Mouse (Mus musculus): ENCODE measurements around the gene Prr23a2.
"Not testable (repeated sequence)": the region's sequence is repeated elsewhere in the genome, so short reads cannot be mapped to it uniquely, and the experiment has no call there.

Gene Prr23a2

DNA sequence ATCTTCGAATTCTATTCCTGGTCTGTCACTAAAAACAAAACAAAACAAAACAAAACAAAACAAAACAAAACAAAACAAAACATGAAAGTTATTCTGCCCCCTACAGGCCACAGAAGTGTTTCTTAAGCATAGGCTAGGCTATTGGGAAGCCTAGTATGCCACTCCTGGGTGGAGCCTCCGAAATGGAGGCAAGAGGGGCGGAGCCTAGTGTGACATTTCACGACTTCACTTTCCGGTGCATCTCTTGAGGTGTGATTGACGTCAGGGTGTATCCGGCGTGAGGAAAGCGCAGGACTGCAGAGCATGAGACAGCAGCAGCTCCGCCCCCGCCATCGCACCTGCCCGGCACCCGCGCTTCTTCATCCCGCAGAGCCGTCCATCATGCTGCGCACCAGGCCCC lies at the start of gene Prr23a2:
Prr23a2 (plus strand) TSS at position 285 of the 400 bp plus-strand sequence.
- H3K36me3 ChIP-seq (ENCODE audit: control insufficient read depth, insufficient read depth, low read length, poor library complexity, severe bottlenecking) = no peaks in the 10 kb centered on the region
- DNase-seq (ENCODE audit: low read depth, low spot score) = no peak
- H3K27me3 ChIP-seq (ENCODE audit: control insufficient read depth, insufficient read depth, low read length, poor library complexity, severe bottlenecking) = no peaks in the 10 kb centered on the region

DNA sequence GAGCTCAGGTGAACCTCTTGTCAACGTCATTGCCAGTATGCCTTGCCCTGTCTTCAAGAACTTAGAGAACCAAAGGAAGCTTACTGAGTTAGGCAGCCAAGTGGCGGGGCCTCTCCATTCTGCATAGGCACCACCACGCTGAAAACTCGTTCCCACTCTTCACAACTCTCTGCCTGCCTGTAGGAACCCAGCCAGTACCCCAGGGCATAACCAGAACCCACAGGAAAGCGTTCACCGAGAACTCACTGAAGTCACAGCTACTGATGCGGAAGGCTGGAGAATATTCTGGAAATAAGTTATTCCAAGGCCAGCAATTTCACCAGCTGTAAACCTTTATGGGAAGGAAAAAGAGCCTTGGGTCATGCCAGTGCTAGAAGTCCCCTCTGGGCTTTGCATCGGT lies 48.7 kb upstream of the Prr23a2 start:
- H3K27me3 ChIP-seq (ENCODE audit: control insufficient read depth, insufficient read depth, low read length, poor library complexity, severe bottlenecking) = no peaks in the 10 kb centered on the region
- no peak for DNase-seq (ENCODE audit: low read depth, low spot score)
- no peaks in the 10 kb centered on the region for H3K36me3 ChIP-seq (ENCODE audit: control insufficient read depth, insufficient read depth, low read length, poor library complexity, severe bottlenecking)

DNA sequence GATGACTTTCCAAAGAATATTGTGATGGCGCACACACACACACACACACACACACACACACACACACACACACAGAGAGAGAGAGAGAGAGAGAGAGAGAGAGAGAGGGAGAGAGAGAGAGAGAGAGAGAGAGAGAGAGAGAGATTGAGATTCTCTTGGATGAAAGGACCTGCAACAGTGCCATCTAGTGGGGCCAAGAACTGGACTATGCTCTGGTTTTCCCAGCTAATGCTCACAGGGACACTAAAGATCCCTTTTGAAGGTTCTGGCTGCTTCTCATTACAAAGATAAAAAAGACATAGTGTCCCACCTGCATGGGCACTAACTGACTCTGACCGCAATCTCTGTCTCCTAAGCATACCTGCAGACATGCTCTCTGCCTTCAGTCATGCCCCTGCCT lies 46.8 kb upstream of the Prr23a2 start:
- DNase-seq (ENCODE audit: low read depth, low spot score); H3K36me3 ChIP-seq (ENCODE audit: control insufficient read depth, insufficient read depth, low read length, poor library complexity, severe bottlenecking); H3K27me3 ChIP-seq (ENCODE audit: control insufficient read depth, insufficient read depth, low read length, poor library complexity, severe bottlenecking): not testable (repeated sequence)

DNA sequence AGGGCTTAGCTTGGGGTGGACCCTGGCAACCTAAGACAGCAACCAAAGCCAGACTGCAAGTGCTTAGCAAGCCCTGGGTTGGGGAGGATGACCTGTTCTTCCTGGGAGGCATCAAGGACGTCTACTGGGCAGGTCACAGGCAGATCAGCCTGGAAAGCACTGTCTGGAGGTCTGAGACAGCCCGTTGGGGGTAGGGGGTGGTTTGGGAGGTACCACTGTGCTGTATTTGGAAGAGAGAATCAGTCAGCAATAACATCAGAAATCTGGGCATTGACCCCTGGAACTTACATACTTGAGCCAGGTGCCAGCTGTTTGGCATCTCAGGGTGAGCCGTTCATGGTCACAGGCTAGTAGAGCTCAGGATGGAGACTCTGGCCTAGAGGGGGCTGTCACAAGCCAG lies 40.2 kb upstream of the Prr23a2 start:
- Histone ChIP-seq H3K27me3 (ENCODE audit: control insufficient read depth, insufficient read depth, low read length, poor library complexity, severe bottlenecking) (no peaks in the 10 kb centered on the region), H3K36me3 (ENCODE audit: control insufficient read depth, insufficient read depth, low read length, poor library complexity, severe bottlenecking) (no peaks in the 10 kb centered on the region)
- no peak for DNase-seq (ENCODE audit: low read depth, low spot score)

DNA sequence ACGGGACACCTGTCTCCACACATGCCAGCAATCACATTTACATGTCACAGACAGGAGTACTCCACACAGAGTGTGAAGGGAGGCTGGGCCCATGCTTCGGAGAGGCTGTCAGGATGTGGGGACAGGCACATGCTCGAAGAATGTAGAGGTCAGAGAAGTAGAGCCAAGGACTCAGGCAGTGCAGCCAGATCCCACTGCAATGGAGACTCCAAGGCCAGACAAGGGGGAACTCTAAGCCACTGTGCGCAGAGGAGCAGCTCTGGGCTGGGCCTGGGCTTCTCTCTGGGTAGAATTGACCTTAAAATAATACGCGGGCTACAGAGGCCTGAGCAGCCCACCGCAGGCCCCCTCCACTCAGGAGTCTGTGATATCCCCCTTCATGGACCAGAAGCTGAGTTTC lies 38.7 kb upstream of the Prr23a2 start:
- H3K27me3 ChIP-seq (ENCODE audit: control insufficient read depth, insufficient read depth, low read length, poor library complexity, severe bottlenecking) = no peaks in the 10 kb centered on the region
- DNase-seq (ENCODE audit: low read depth, low spot score) = no peak
- no peaks in the 10 kb centered on the region for H3K36me3 ChIP-seq (ENCODE audit: control insufficient read depth, insufficient read depth, low read length, poor library complexity, severe bottlenecking)

DNA sequence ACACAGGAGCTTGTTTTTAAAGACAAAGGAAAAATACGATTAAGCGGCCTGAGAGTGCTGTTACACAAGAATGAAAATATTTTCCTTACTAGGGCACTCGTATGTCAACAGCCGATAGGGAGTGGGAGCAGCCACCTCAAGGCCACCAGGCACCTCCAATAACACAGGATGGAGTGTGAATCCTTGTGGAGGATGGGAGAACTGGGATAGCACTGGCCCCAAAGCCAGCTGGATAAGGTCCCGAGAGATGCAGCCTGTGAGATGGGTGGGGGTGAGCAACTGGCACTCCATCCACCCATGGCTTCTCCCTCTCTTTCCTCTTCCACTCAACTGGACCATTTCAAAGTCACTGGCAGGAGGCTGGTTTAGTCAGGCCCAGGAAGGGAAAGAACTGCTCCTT lies 37.3 kb upstream of the Prr23a2 start:
- DNase-seq (ENCODE audit: low read depth, low spot score) = no peak
- H3K27me3 ChIP-seq (ENCODE audit: control insufficient read depth, insufficient read depth, low read length, poor library complexity, severe bottlenecking) = no peaks in the 10 kb centered on the region
- H3K36me3 ChIP-seq (ENCODE audit: control insufficient read depth, insufficient read depth, low read length, poor library complexity, severe bottlenecking) = no peaks in the 10 kb centered on the region

DNA sequence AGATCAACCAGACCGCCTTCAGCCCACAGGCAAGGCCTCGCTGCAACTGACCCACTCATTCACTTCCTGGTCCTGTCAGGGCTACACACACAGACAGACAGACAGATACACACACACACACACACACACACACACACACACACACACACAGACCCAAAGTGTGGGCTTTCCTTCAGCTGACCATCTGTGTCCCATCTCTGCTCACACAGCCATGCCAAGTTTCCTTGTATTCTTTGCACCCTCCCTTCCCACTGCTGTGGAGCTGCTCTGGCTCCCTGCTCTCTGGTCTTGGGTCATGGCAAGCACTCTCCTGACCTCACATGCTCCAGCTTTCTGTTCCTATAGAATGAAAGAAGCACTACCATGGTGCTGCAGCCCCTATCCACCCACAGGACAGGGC lies 36.8 kb upstream of the Prr23a2 start:
- H3K27me3 ChIP-seq (ENCODE audit: control insufficient read depth, insufficient read depth, low read length, poor library complexity, severe bottlenecking) = no peaks in the 10 kb centered on the region
- no peaks in the 10 kb centered on the region for H3K36me3 ChIP-seq (ENCODE audit: control insufficient read depth, insufficient read depth, low read length, poor library complexity, severe bottlenecking)
- no peak for DNase-seq (ENCODE audit: low read depth, low spot score)

DNA sequence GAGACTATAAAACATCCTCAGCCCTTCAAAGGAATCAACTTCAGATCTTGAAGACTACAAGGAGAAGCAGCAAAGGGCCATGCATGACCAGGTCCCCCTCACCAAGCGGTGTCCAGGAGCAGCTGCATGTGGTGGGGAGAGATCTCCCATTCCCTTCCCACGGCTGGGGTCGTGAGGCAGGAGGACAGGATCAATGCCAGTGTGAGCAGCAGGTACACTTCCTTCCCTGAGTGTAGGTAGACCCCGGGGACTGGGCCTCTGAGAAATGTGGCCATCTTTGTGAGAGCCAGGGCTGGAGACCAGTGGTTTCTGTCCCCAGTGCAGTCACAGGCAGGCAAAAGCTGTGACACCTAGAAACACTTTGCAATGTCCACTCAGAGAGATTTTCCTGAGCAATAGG lies 35.8 kb upstream of the Prr23a2 start:
- H3K36me3 ChIP-seq (ENCODE audit: control insufficient read depth, insufficient read depth, low read length, poor library complexity, severe bottlenecking) = no peaks in the 10 kb centered on the region
- no peaks in the 10 kb centered on the region for H3K27me3 ChIP-seq (ENCODE audit: control insufficient read depth, insufficient read depth, low read length, poor library complexity, severe bottlenecking)
- no peak for DNase-seq (ENCODE audit: low read depth, low spot score)

DNA sequence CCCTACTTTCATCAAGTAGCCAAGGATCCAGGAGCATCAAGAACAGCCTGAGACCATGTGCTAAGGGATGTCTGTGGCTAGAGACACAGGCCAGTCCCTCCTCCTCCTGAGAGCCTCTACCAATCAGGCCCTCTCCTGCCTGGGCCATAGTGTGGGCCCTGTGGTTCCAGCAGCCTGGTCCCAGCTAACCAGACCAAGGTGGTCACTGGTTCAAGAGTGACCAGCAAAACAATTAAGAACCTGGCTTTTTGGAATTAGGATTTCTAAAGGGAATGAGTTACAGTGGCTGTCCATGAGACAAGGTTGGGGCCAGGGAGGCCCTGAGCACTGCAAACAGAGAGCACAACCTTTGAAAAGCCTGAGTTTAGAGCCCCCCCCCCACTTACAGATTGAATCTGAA lies 35.2 kb upstream of the Prr23a2 start:
- no peaks in the 10 kb centered on the region for H3K36me3 ChIP-seq (ENCODE audit: control insufficient read depth, insufficient read depth, low read length, poor library complexity, severe bottlenecking)
- no peaks in the 10 kb centered on the region for H3K27me3 ChIP-seq (ENCODE audit: control insufficient read depth, insufficient read depth, low read length, poor library complexity, severe bottlenecking)
- DNase-seq (ENCODE audit: low read depth, low spot score) = no peak

DNA sequence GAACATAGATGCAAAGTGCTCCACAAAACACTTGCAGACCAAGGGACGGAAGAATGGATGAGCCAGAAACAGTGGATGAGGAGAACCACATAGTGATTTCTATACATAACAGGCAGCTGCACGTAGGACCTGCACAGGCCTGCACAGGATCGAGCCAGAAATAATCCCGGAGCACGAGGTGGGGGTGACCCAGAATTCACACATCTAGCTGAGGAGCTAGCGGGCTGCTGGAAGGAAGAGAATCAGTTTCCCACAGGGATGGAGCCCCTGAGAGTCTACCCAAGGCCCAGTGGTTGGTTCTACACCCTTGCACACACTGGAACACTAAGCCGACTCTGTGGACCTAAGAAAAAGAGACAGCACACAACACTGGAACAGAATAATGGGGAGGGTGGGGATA lies 32.5 kb upstream of the Prr23a2 start:
- Histone ChIP-seq H3K27me3 (ENCODE audit: control insufficient read depth, insufficient read depth, low read length, poor library complexity, severe bottlenecking) (no peaks in the 10 kb centered on the region), H3K36me3 (ENCODE audit: control insufficient read depth, insufficient read depth, low read length, poor library complexity, severe bottlenecking) (no peaks in the 10 kb centered on the region)
- DNase-seq (ENCODE audit: low read depth, low spot score) = no peak

DNA sequence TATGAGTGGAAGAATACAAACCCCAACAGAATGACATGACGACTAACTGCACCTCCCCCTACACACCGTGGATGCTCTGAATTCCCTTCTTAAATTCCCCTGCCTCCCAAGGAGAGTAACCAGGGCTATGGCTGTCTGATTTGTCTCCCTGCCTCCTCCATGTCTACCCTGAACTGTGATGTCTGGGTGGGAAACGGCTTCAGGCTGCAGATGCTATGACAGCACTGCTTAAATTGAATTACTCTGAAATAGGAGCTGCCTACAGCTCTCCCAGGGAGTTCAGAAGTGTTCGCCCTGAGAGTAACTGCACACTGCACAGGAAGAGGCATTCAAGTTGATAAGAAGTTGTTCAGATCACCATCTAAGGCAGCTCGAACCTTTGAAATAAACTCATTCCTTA lies 26.8 kb upstream of the Prr23a2 start:
- DNase-seq (ENCODE audit: low read depth, low spot score) = no peak
- Histone ChIP-seq H3K36me3 (ENCODE audit: control insufficient read depth, insufficient read depth, low read length, poor library complexity, severe bottlenecking) (no peaks in the 10 kb centered on the region), H3K27me3 (ENCODE audit: control insufficient read depth, insufficient read depth, low read length, poor library complexity, severe bottlenecking) (no peaks in the 10 kb centered on the region)

DNA sequence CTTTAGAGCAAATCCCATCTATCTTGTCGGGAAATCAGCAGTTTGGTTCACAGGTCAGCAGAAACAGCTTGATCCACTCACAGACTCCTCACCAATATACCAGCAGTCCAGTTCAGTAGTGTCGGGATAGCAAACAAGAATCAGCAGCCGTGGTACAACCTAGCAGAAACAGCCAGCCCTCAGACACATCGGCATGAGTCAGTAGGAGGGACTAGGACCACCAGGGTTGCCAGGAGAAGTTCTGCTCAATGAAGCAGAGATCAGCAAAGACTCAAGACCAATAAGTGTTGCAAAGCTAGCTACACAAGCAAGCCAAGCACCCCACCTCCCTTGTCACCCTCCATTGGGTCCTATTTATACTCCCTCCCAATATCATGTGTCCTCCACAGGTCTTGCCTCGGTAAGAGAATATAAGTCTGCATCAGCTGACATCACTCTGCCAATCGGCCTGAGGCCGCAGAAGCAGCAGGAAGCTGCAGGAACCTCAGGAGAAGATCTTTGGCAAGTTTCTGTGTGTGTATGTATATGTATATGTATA lies 18.7 kb upstream of the Prr23a2 start:
- no peak for DNase-seq (ENCODE audit: low read depth, low spot score)
- Histone ChIP-seq H3K36me3 (ENCODE audit: control insufficient read depth, insufficient read depth, low read length, poor library complexity, severe bottlenecking) (no peaks in the 10 kb centered on the region), H3K27me3 (ENCODE audit: control insufficient read depth, insufficient read depth, low read length, poor library complexity, severe bottlenecking) (no peaks in the 10 kb centered on the region)

DNA sequence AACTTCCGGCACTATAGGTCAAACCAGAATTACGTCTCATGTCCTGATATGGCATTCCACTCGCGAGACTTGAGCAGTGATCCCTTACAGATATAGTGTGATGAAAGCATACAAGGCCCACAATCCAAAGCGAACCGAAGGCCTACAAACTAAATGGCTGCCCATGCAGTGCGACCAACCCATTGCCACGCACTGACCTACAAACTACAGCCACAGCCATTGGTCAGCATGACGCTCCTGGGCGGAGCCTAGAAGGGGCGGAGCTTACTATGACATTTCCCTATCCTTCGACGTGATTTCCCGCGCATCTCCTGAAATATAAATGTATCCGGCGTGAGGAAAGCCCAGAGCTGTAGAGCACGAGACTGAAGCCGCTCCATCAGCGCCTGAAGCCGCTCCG lies 14.2 kb upstream of the Prr23a2 start, which contains the start of gene Prr23a1:
Prr23a1 (plus strand) TSS at position 387 of the 400 bp plus-strand sequence.
- Histone ChIP-seq H3K27me3 (ENCODE audit: control insufficient read depth, insufficient read depth, low read length, poor library complexity, severe bottlenecking) (no peaks in the 10 kb centered on the region), H3K36me3 (ENCODE audit: control insufficient read depth, insufficient read depth, low read length, poor library complexity, severe bottlenecking) (no peaks in the 10 kb centered on the region)
- DNase-seq (ENCODE audit: low read depth, low spot score) = no peak

DNA sequence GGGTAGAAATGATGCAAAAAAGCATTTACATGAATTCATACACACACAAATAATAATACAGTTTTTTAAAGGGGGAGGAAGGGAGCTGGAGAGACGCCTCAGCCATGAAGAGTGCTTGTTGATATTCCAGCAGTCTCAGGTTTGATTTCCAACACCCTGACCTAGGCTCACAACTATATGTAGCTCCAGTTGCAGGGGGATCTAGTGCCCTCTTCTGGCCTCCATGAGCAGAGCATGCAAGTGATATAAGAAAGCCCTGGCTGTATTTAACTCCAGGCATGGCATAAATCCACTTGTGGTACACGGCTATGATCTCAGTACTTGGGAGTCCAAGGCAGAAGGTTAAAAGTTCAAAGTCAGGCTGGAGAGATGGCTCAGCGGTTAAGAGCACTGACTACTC lies 7.2 kb downstream of the Prr23a2 start:
- H3K27me3 ChIP-seq (ENCODE audit: control insufficient read depth, insufficient read depth, low read length, poor library complexity, severe bottlenecking) = no peaks in the 10 kb centered on the region
- DNase-seq (ENCODE audit: low read depth, low spot score) = no peak

DNA sequence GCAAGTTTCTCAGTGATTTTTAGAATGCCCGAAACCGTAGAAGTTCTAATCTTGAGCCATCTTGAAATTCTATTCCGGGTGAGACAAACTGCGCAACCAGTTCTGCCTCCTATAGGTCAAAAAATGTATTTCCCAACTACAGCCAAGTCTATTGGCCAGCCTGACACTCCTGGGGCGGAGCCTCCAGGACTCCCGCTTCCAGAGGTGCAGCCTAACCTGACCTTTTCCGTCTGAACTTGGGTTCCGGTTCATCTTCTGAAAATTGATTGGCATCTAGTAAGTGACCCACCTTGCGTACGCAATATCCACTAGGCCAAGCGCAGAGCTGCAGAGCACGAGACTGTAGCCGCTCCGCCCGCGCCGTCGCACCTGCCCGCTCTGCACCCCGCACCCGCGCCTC lies 8.3 kb downstream of the Prr23a2 start, which contains the start of gene Prr23a3:
Prr23a3 (plus strand) TSS at position 197 of the 400 bp plus-strand sequence.
- no peak for DNase-seq (ENCODE audit: low read depth, low spot score)
- Histone ChIP-seq H3K36me3 (ENCODE audit: control insufficient read depth, insufficient read depth, low read length, poor library complexity, severe bottlenecking) (no peaks in the 10 kb centered on the region), H3K27me3 (ENCODE audit: control insufficient read depth, insufficient read depth, low read length, poor library complexity, severe bottlenecking) (no peaks in the 10 kb centered on the region)

More for the DNA sequence above, 7.2 kb downstream of the Prr23a2 start:
- H3K36me3 ChIP-seq (ENCODE audit: control insufficient read depth, insufficient read depth, low read length, poor library complexity, severe bottlenecking) = no peaks in the 10 kb centered on the region

DNA sequence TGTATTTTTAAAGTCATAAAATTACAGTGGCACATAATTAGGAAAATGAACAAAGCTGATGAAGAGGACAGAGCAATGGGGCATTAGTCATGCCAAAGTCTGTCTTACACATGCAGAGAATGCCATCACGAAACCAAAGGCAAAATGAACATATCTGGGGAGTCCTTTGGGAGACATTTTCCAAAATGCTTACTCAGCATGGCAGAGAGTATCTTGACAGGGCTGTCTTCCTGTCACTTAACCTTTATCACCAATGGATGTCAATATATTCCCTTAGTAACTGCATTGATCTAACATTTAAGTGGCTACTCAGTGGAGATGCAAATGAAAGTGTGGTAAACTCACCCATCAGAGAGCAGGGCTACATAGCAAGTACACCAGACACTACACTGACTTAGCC lies 45.2 kb downstream of the Prr23a2 start:
- DNase-seq (ENCODE audit: low read depth, low spot score) = no peak
- Histone ChIP-seq H3K27me3 (ENCODE audit: control insufficient read depth, insufficient read depth, low read length, poor library complexity, severe bottlenecking) (no peaks in the 10 kb centered on the region; the same call in 1 of the 2 replicates), H3K36me3 (ENCODE audit: control insufficient read depth, insufficient read depth, low read length, poor library complexity, severe bottlenecking) (no peaks in the 10 kb centered on the region)
